Mouse (Mus musculus) thymus, adult 2 months (tissue): ENCODE results near the gene Rdh19.

Experiments
- CTCF ChIP-seq: fragments of 200-500 bp; IDR thresholded peaks from 2 replicates; pipeline ENCODE4 v1.5.1; 2012; ENCODE audit warnings: mild to moderate bottlenecking, control low read depth, low read length, moderate library complexity, borderline replicate concordance; ENCODE audit not compliant: control insufficient read depth, poor library complexity, insufficient read depth; ENCODE audit errors: extremely low read depth
- POLR2A ChIP-seq: fragments of 200-500 bp; IDR thresholded peaks from 2 replicates; pipeline ENCODE4 v1.6.1; 2012; ENCODE audit warnings: mild to moderate bottlenecking, low read length, control low read depth, moderate library complexity; ENCODE audit not compliant: control insufficient read depth, poor library complexity, insufficient read depth; ENCODE audit errors: extremely low read depth

- no peak for TF ChIP-seq CTCF
- no peak for TF ChIP-seq POLR2A
Measured at GRCm38 (mm10) chr10:127891481-127891880, 41.8 kb downstream of the Rdh19 start.
